Mouse (Mus musculus): ENCODE measurements around the gene Pou2f2. TPM values are rescaled to one million over a fixed set of nuclear protein-coding genes. Genes with fewer than 3 reads are reported as not detected.

The Pou2f2 gene
- polyA plus RNA-seq, 1 experiment from 2014 or later, result 2.9 TPM

GRCm38 (mm10) chr7:25210482-25210881, 31.0 kb upstream of the Pou2f2 start:
- H3K36me3 ChIP-seq (replicated peaks; ENCODE audit: insufficient read depth, low read length), result peaks cover 92% of the 10 kb centered on the region
- H3K4me1 ChIP-seq (ENCODE audit: insufficient read depth), result peaks cover 31% of the 10 kb centered on the region
- no peak for TF ChIP-seq EP300 (IDR thresholded peaks at IDR 0.05; ENCODE audit: low read depth)
- TF ChIP-seq CTCF (IDR thresholded peaks at IDR 0.05; ENCODE audit: low read depth), result no peak
- H3K4me2 ChIP-seq (ENCODE audit: low read depth, low read length), result peak overlapping the region; percentile 62
- no peak overlapping the region for H3K4me3 ChIP-seq (ENCODE audit: low read depth, low read length)
- H3K9ac ChIP-seq (replicated peaks), result no peak overlapping the region
- DNase-seq (no peak), ATAC-seq (no peak)
- H3K27me3 ChIP-seq (ENCODE audit: insufficient read depth, low read length), result no peaks in the 10 kb centered on the region
- H3K27ac ChIP-seq (ENCODE audit: low read depth), result no peak overlapping the region
- 87% methylated on average over 4 of the region's 4 CpGs for WGBS (ENCODE audit: insufficient replicate concordance)
- H3K9me3 ChIP-seq (ENCODE audit: low read length), result no peaks in the 10 kb centered on the region

GRCm38 (mm10) chr7:25209161-25209622, 29.7 kb upstream of the Pou2f2 start:
- H3K9me3 ChIP-seq (ENCODE audit: low read length), result no peaks in the 10 kb centered on the region
- H3K4me1 ChIP-seq (ENCODE audit: insufficient read depth), result peaks cover 43% of the 10 kb centered on the region
- ATAC-seq, result peak; percentile 53
- H3K9ac ChIP-seq (replicated peaks), result peak overlapping the region; percentile 51
- peak overlapping the region; percentile 62 for H3K4me2 ChIP-seq (ENCODE audit: low read depth, low read length)
- peaks cover 89% of the 10 kb centered on the region for H3K36me3 ChIP-seq (replicated peaks; ENCODE audit: insufficient read depth, low read length)
- DNase-seq, result peak; percentile 49
- WGBS (ENCODE audit: insufficient replicate concordance), result 49% methylated on average over 3 of the region's 3 CpGs
- TF ChIP-seq CTCF (IDR thresholded peaks at IDR 0.05; ENCODE audit: low read depth), result no peak
- TF ChIP-seq EP300 (IDR thresholded peaks at IDR 0.05; ENCODE audit: low read depth), result no peak
- H3K27me3 ChIP-seq (ENCODE audit: insufficient read depth, low read length), result no peaks in the 10 kb centered on the region
- H3K4me3 ChIP-seq (ENCODE audit: low read depth, low read length), result peak overlapping the region; percentile 13
- peak overlapping the region; percentile 78 for H3K27ac ChIP-seq (ENCODE audit: low read depth)

- TF ChIP-seq CTCF (IDR thresholded peaks at IDR 0.05; ENCODE audit: low read depth) (no peak), EP300 (IDR thresholded peaks at IDR 0.05; ENCODE audit: low read depth) (no peak)
- H3K4me3 ChIP-seq (ENCODE audit: low read depth, low read length), result no peak overlapping the region
- peak overlapping the region; percentile 26; the same call in 1 of the 2 replicates for H3K9ac ChIP-seq (replicated peaks)
- peak overlapping the region; percentile 92 for H3K27ac ChIP-seq (ENCODE audit: low read depth)
- H3K27me3 ChIP-seq (ENCODE audit: insufficient read depth, low read length), result no peaks in the 10 kb centered on the region
- DNase-seq (no peak), ATAC-seq (peak; percentile 51)
- H3K4me1 ChIP-seq (ENCODE audit: insufficient read depth), result peaks cover 43% of the 10 kb centered on the region
- 72% methylated on average over 16 of the region's 16 CpGs for WGBS (ENCODE audit: insufficient replicate concordance)
- H3K4me2 ChIP-seq (ENCODE audit: low read depth, low read length), result peak overlapping the region; percentile 61
- H3K9me3 ChIP-seq (ENCODE audit: low read length), result no peaks in the 10 kb centered on the region
- peaks cover 93% of the 10 kb centered on the region for H3K36me3 ChIP-seq (replicated peaks; ENCODE audit: insufficient read depth, low read length)
Measured at GRCm38 (mm10) chr7:25206094-25206830, 26.7 kb upstream of the Pou2f2 start.

- Histone ChIP-seq H3K4me2 (ENCODE audit: low read depth, low read length) (peak overlapping the region; percentile 61), H3K4me1 (ENCODE audit: insufficient read depth) (peaks cover 42% of the 10 kb centered on the region), H3K36me3 (replicated peaks; ENCODE audit: insufficient read depth, low read length) (peaks cover 88% of the 10 kb centered on the region), H3K27ac (ENCODE audit: low read depth) (peak overlapping the region; percentile 92), H3K4me3 (ENCODE audit: low read depth, low read length) (peak overlapping the region; percentile 17; the same call in 1 of the 2 replicates), H3K9ac (replicated peaks) (peak overlapping the region; percentile 49), H3K9me3 (ENCODE audit: low read length) (no peaks in the 10 kb centered on the region), H3K27me3 (ENCODE audit: insufficient read depth, low read length) (no peaks in the 10 kb centered on the region)
- ATAC-seq (peak; percentile 78), DNase-seq (peak; percentile 63)
- WGBS (ENCODE audit: insufficient replicate concordance), result 31% methylated on average over 16 of the region's 16 CpGs
- TF ChIP-seq CTCF (IDR thresholded peaks at IDR 0.05; ENCODE audit: low read depth), result no peak
- TF ChIP-seq EP300 (IDR thresholded peaks at IDR 0.05; ENCODE audit: low read depth), result no peak
Measured at GRCm38 (mm10) chr7:25205355-25206093, 26.0 kb upstream of the Pou2f2 start.

- no peak overlapping the region for H3K27ac ChIP-seq (ENCODE audit: low read depth)
- TF ChIP-seq EP300 (IDR thresholded peaks at IDR 0.05; ENCODE audit: low read depth) (no peak), CTCF (IDR thresholded peaks at IDR 0.05; ENCODE audit: low read depth) (no peak)
- no peak overlapping the region for H3K4me3 ChIP-seq (ENCODE audit: low read depth, low read length)
- peaks cover 27% of the 10 kb centered on the region for H3K4me1 ChIP-seq (ENCODE audit: insufficient read depth)
- no peaks in the 10 kb centered on the region for H3K27me3 ChIP-seq (ENCODE audit: insufficient read depth, low read length)
- peaks cover 73% of the 10 kb centered on the region for H3K36me3 ChIP-seq (replicated peaks; ENCODE audit: insufficient read depth, low read length)
- ATAC-seq (no peak), DNase-seq (no peak)
- no peak overlapping the region for H3K9ac ChIP-seq (replicated peaks)
- no peak overlapping the region for H3K4me2 ChIP-seq (ENCODE audit: low read depth, low read length)
- no peaks in the 10 kb centered on the region for H3K9me3 ChIP-seq (ENCODE audit: low read length)
- 78% methylated on average over 19 of the region's 20 CpGs for WGBS (ENCODE audit: insufficient replicate concordance)
Measured at GRCm38 (mm10) chr7:25203624-25204023, 24.1 kb upstream of the Pou2f2 start.

- ATAC-seq (peak; percentile 90), DNase-seq (peak; percentile 71)
- Histone ChIP-seq H3K4me1 (ENCODE audit: insufficient read depth) (peaks cover 20% of the 10 kb centered on the region), H3K9me3 (ENCODE audit: low read length) (no peaks in the 10 kb centered on the region), H3K27me3 (ENCODE audit: insufficient read depth, low read length) (no peaks in the 10 kb centered on the region), H3K4me2 (ENCODE audit: low read depth, low read length) (no peak overlapping the region), H3K36me3 (replicated peaks; ENCODE audit: insufficient read depth, low read length) (peaks cover 19% of the 10 kb centered on the region), H3K4me3 (ENCODE audit: low read depth, low read length) (no peak overlapping the region), H3K27ac (ENCODE audit: low read depth) (no peak overlapping the region), H3K9ac (replicated peaks) (no peak overlapping the region)
- 52% methylated on average over 10 of the region's 10 CpGs for WGBS (ENCODE audit: insufficient replicate concordance)
- TF ChIP-seq CTCF (IDR thresholded peaks at IDR 0.05; ENCODE audit: low read depth) (no peak), EP300 (IDR thresholded peaks at IDR 0.05; ENCODE audit: low read depth) (peak; percentile 55)
Measured at GRCm38 (mm10) chr7:25197384-25198018, 18.0 kb upstream of the Pou2f2 start.
